Mouse (Mus musculus): ENCODE measurements around the gene Atxn7l1. TPM values are rescaled to one million over a fixed set of nuclear protein-coding genes. Genes with fewer than 3 reads are reported as not detected.
A peak's percentile ranks its signal among the peaks of the same experiment; 100 is the strongest.

Atxn7l1 gene
- 9.0 and 15.2 TPM in 2 replicates for polyA plus RNA-seq (2015; fragmentation: Nextera tagmentation; extraction: Ambion mirVana)

- ATAC-seq (ENCODE audit: low read depth) (peak; percentile 93), DNase-seq (peak; percentile 85)
- Histone ChIP-seq H3K36me3 (no peaks in the 10 kb centered on the region), H3K4me3 (replicated peaks) (peak within 1 kb of the TSS; percentile 84), H3K4me1 (replicated peaks) (peaks cover 49% of the 10 kb centered on the region), H3K9me3 (replicated peaks) (no peaks in the 10 kb centered on the region), H3K4me2 (peak within 1 kb of the TSS; percentile 92), H3K27ac (peak within 1 kb of the TSS; percentile 81), H3K27me3 (peaks cover 43% of the 10 kb centered on the region), H3K9ac (peak within 1 kb of the TSS; percentile 92)
- WGBS (ENCODE audit: insufficient replicate concordance): under 1% methylated on average over 51 of the region's 54 CpGs
Measured at GRCm38 (mm10) chr12:33147497-33148267, at the start of gene Atxn7l1. TSS of gene Atxn7l1 (plus strand) at chr12:33147693.

GRCm38 (mm10) chr12:33101627-33102026 is 45.9 kb upstream of the Atxn7l1 start:
- no peaks in the 10 kb centered on the region for H3K36me3 ChIP-seq
- H3K4me1 ChIP-seq (replicated peaks): no peaks in the 10 kb centered on the region
- no peak overlapping the region for H3K4me2 ChIP-seq
- ATAC-seq (ENCODE audit: low read depth): no peak
- no peak overlapping the region for H3K4me3 ChIP-seq (replicated peaks)
- no peak for DNase-seq
- WGBS (ENCODE audit: insufficient replicate concordance): 67% methylated on average over 8 of the region's 8 CpGs
- H3K27me3 ChIP-seq: no peaks in the 10 kb centered on the region
- H3K9ac ChIP-seq: no peak overlapping the region
- H3K9me3 ChIP-seq (replicated peaks): no peaks in the 10 kb centered on the region
- H3K27ac ChIP-seq: no peak overlapping the region

GRCm38 (mm10) chr12:33102342-33103115 is 45.0 kb upstream of the Atxn7l1 start:
- 61% methylated on average over 15 of the region's 15 CpGs for WGBS (ENCODE audit: insufficient replicate concordance)

GRCm38 (mm10) chr12:33105724-33106123 is 41.8 kb upstream of the Atxn7l1 start:
- Histone ChIP-seq H3K27me3 (no peaks in the 10 kb centered on the region), H3K4me2 (no peak overlapping the region), H3K4me1 (replicated peaks) (no peaks in the 10 kb centered on the region), H3K36me3 (no peaks in the 10 kb centered on the region), H3K4me3 (replicated peaks) (no peak overlapping the region), H3K9ac (no peak overlapping the region), H3K27ac (no peak overlapping the region), H3K9me3 (replicated peaks) (no peaks in the 10 kb centered on the region)
- no peak for ATAC-seq (ENCODE audit: low read depth)
- DNase-seq: no peak
- WGBS (ENCODE audit: insufficient replicate concordance): 55% methylated on average over 4 of the region's 4 CpGs

More at GRCm38 (mm10) chr12:33102342-33103115, 45.0 kb upstream of the Atxn7l1 start:
- no peaks in the 10 kb centered on the region for H3K27me3 ChIP-seq
- H3K27ac ChIP-seq: no peak overlapping the region
- no peak overlapping the region for H3K4me2 ChIP-seq
- no peak overlapping the region for H3K9ac ChIP-seq
- H3K4me3 ChIP-seq (replicated peaks): no peak overlapping the region
- H3K9me3 ChIP-seq (replicated peaks): no peaks in the 10 kb centered on the region
- DNase-seq: no peak
- no peaks in the 10 kb centered on the region for H3K4me1 ChIP-seq (replicated peaks)
- H3K36me3 ChIP-seq: no peaks in the 10 kb centered on the region
- no peak for ATAC-seq (ENCODE audit: low read depth)

- H3K27me3 ChIP-seq: no peaks in the 10 kb centered on the region
- H3K4me1 ChIP-seq (replicated peaks): no peaks in the 10 kb centered on the region
- no peak for ATAC-seq (ENCODE audit: low read depth)
- DNase-seq: no peak
- H3K9ac ChIP-seq: no peak overlapping the region
- no peak overlapping the region for H3K4me2 ChIP-seq
- 67% methylated on average over 10 of the region's 10 CpGs for WGBS (ENCODE audit: insufficient replicate concordance)
- no peak overlapping the region for H3K27ac ChIP-seq
- H3K36me3 ChIP-seq: no peaks in the 10 kb centered on the region
- H3K4me3 ChIP-seq (replicated peaks): no peak overlapping the region
- no peaks in the 10 kb centered on the region for H3K9me3 ChIP-seq (replicated peaks)
Measured at GRCm38 (mm10) chr12:33106438-33107167, 40.9 kb upstream of the Atxn7l1 start.

GRCm38 (mm10) chr12:33109531-33109930 is 38.0 kb upstream of the Atxn7l1 start:
- no peak overlapping the region for H3K9ac ChIP-seq
- no peaks in the 10 kb centered on the region for H3K27me3 ChIP-seq
- no peaks in the 10 kb centered on the region for H3K36me3 ChIP-seq
- H3K4me2 ChIP-seq: no peak overlapping the region
- ATAC-seq (ENCODE audit: low read depth) (no peak), DNase-seq (no peak)
- H3K27ac ChIP-seq: no peak overlapping the region
- no peaks in the 10 kb centered on the region for H3K4me1 ChIP-seq (replicated peaks)
- H3K9me3 ChIP-seq (replicated peaks): no peaks in the 10 kb centered on the region
- no peak overlapping the region for H3K4me3 ChIP-seq (replicated peaks)

- H3K9ac ChIP-seq: no peak overlapping the region
- no peaks in the 10 kb centered on the region for H3K9me3 ChIP-seq (replicated peaks)
- H3K4me3 ChIP-seq (replicated peaks): no peak overlapping the region
- ATAC-seq (ENCODE audit: low read depth) (no peak), DNase-seq (no peak)
- no peaks in the 10 kb centered on the region for H3K36me3 ChIP-seq
- no peak overlapping the region for H3K4me2 ChIP-seq
- H3K27ac ChIP-seq: no peak overlapping the region; the same call in 1 of the 2 replicates
- H3K4me1 ChIP-seq (replicated peaks): no peaks in the 10 kb centered on the region
- 28% methylated on average over 14 of the region's 14 CpGs for WGBS (ENCODE audit: insufficient replicate concordance)
- no peaks in the 10 kb centered on the region for H3K27me3 ChIP-seq
Measured at GRCm38 (mm10) chr12:33110894-33111471, 36.5 kb upstream of the Atxn7l1 start.

- WGBS (ENCODE audit: insufficient replicate concordance): 32% methylated on average over 15 of the region's 15 CpGs
- H3K4me2 ChIP-seq: peak overlapping the region; percentile 27
- H3K36me3 ChIP-seq: no peaks in the 10 kb centered on the region
- 0 out of 2 replicates have a peak, but pooled peaks cover 4% of the 10 kb centered on the region for H3K27me3 ChIP-seq
- H3K4me3 ChIP-seq (replicated peaks): 0 out of 2 replicates have a peak overlapping the region, but pooled peaks have one; percentile 7
- no peak for ATAC-seq (ENCODE audit: low read depth)
- no peaks in the 10 kb centered on the region for H3K4me1 ChIP-seq (replicated peaks)
- DNase-seq: no peak
- H3K9me3 ChIP-seq (replicated peaks): no peaks in the 10 kb centered on the region
- no peak overlapping the region for H3K9ac ChIP-seq
- H3K27ac ChIP-seq: no peak overlapping the region
Measured at GRCm38 (mm10) chr12:33118624-33119301, 28.7 kb upstream of the Atxn7l1 start.

- Histone ChIP-seq H3K9ac (peak overlapping the region; percentile 12; the same call in 1 of the 2 replicates), H3K36me3 (no peaks in the 10 kb centered on the region), H3K4me3 (replicated peaks) (no peak overlapping the region), H3K27ac (no peak overlapping the region), H3K9me3 (replicated peaks) (no peaks in the 10 kb centered on the region), H3K27me3 (peaks cover 9% of the 10 kb centered on the region), H3K4me1 (replicated peaks) (peaks cover 19% of the 10 kb centered on the region), H3K4me2 (no peak overlapping the region)
- DNase-seq (peak; percentile 9), ATAC-seq (ENCODE audit: low read depth) (no peak)
- 13% methylated on average over 9 of the region's 9 CpGs for WGBS (ENCODE audit: insufficient replicate concordance)
Measured at GRCm38 (mm10) chr12:33125594-33126227, 21.8 kb upstream of the Atxn7l1 start.

GRCm38 (mm10) chr12:33126243-33126642 is 21.2 kb upstream of the Atxn7l1 start:
- no peak for DNase-seq
- ATAC-seq (ENCODE audit: low read depth): no peak
- Histone ChIP-seq H3K27ac (no peak overlapping the region), H3K9me3 (replicated peaks) (no peaks in the 10 kb centered on the region), H3K4me1 (replicated peaks) (peaks cover 19% of the 10 kb centered on the region), H3K4me2 (no peak overlapping the region), H3K9ac (no peak overlapping the region), H3K4me3 (replicated peaks) (no peak overlapping the region), H3K36me3 (no peaks in the 10 kb centered on the region), H3K27me3 (peaks cover 12% of the 10 kb centered on the region)
